Mouse (Mus musculus) neural tube, embryonic 12.5 days (tissue): ENCODE data around the gene Fxr2. TPM values are rescaled to one million over a fixed set of nuclear protein-coding genes. Genes with fewer than 3 reads are reported as not detected.

ENCODE experiments used
- ATAC-seq: fragments of 200-750 bp; cut with Nextera tagmentation; 2 replicates; pipeline ENCODE4 v1.8.0; 2017; ENCODE audit warnings: low read depth, mild to moderate bottlenecking, moderate TSS enrichment, moderate library complexity; ENCODE audit not compliant: low FRiP score
- H3K27ac ChIP-seq: fragments of 300-500 bp; sonication (generic); 2 replicates; pipeline ENCODE4 v1.5.1; 2016
- H3K27me3 ChIP-seq: fragments of 300-500 bp; sonication (generic); replicated peaks from 2 replicates; pipeline ENCODE4 v1.6.1; 2016; ENCODE audit warnings: mild to moderate bottlenecking
- H3K36me3 ChIP-seq: fragments of 300-500 bp; sonication (generic); 2 replicates; pipeline ENCODE4 v1.6.1; 2016; ENCODE audit warnings: mild to moderate bottlenecking
- H3K4me1 ChIP-seq: fragments of 300-500 bp; sonication (generic); 2 replicates; pipeline ENCODE4 v1.6.1; 2016
- H3K4me2 ChIP-seq: fragments of 300-500 bp; sonication (generic); replicated peaks from 2 replicates; pipeline ENCODE4 v1.6.1; 2016; ENCODE audit warnings: mild to moderate bottlenecking
- H3K4me3 ChIP-seq: fragments of 300-500 bp; sonication (generic); 2 replicates; pipeline ENCODE4 v1.5.1; 2016
- H3K9ac ChIP-seq: fragments of 300-500 bp; sonication (generic); 2 replicates; pipeline ENCODE4 v1.6.1; 2016; ENCODE audit warnings: mild to moderate bottlenecking
- H3K9me3 ChIP-seq: fragments of 300-500 bp; sonication (generic); 2 replicates; pipeline ENCODE4 v1.6.1; 2016; ENCODE audit warnings: mild to moderate bottlenecking
- WGBS: fragments of 180-500 bp; shearing (Covaris S2); methylation state at CpG from one replicate; pipeline ENCODE4 v1.1.7; 2016; 5-methylcytosine and 5-hydroxymethylcytosine counted together
- polyA plus RNA-seq: library from polyadenylated mRNA; unstranded; fragments of >200 nt; fragmentation: Nextera tagmentation; extraction: Ambion mirVana; gene quantifications from 2 replicates; pipeline ENCODE4 v1.2.1, GENCODE M21; 2016

Gene Fxr2
- polyA plus RNA-seq, 1 experiment from 2014 or later, result 71.5 TPM

GRCm38 (mm10) chr11:69681314-69682208 lies 48.8 kb downstream of the Fxr2 start, which contains the start of gene Senp3:
Senp3 (minus strand) TSS chr11:69682084.
- Histone ChIP-seq H3K36me3 (peaks cover 34% of the 10 kb centered on the region), H3K27me3 (no peaks in the 10 kb centered on the region), H3K9me3 (no peaks in the 10 kb centered on the region), H3K27ac (peak within 1 kb of the TSS; percentile 48), H3K4me2 (peak within 1 kb of the TSS; percentile 94), H3K9ac (peak within 1 kb of the TSS; percentile 81), H3K4me3 (peak within 1 kb of the TSS; percentile 81), H3K4me1 (peaks cover 23% of the 10 kb centered on the region)
- WGBS, result under 1% methylated on average over 80 of the region's 80 CpGs
- ATAC-seq, result peak; percentile 95

- Histone ChIP-seq H3K27ac (peak overlapping the region; percentile 48), H3K27me3 (no peaks in the 10 kb centered on the region), H3K4me2 (peak overlapping the region; percentile 94), H3K9ac (peak overlapping the region; percentile 81), H3K4me3 (peak overlapping the region; percentile 81), H3K9me3 (no peaks in the 10 kb centered on the region), H3K4me1 (peaks cover 23% of the 10 kb centered on the region), H3K36me3 (peaks cover 28% of the 10 kb centered on the region)
- WGBS, result 26% methylated on average over 24 of the region's 24 CpGs
- peak; percentile 19 for ATAC-seq
Measured at GRCm38 (mm10) chr11:69682209-69682839, 49.5 kb downstream of the Fxr2 start.

GRCm38 (mm10) chr11:69682840-69683533 lies 50.2 kb downstream of the Fxr2 start:
- Histone ChIP-seq H3K9me3 (no peaks in the 10 kb centered on the region), H3K27ac (no peak overlapping the region), H3K4me1 (peaks cover 23% of the 10 kb centered on the region), H3K27me3 (no peaks in the 10 kb centered on the region), H3K9ac (no peak overlapping the region), H3K36me3 (peaks cover 22% of the 10 kb centered on the region), H3K4me2 (peak overlapping the region; percentile 94), H3K4me3 (no peak overlapping the region)
- ATAC-seq, result no peak
- 28% methylated on average over 12 of the region's 12 CpGs for WGBS

- Histone ChIP-seq H3K9ac (no peak overlapping the region), H3K27ac (no peak overlapping the region), H3K9me3 (no peaks in the 10 kb centered on the region), H3K36me3 (peaks cover 17% of the 10 kb centered on the region), H3K4me1 (peaks cover 23% of the 10 kb centered on the region), H3K27me3 (no peaks in the 10 kb centered on the region), H3K4me2 (no peak overlapping the region), H3K4me3 (no peak overlapping the region)
- WGBS, result 88% methylated on average over 7 of the region's 7 CpGs
- no peak for ATAC-seq
Measured at GRCm38 (mm10) chr11:69683576-69683975, 50.8 kb downstream of the Fxr2 start.

GRCm38 (mm10) chr11:69684128-69684745 lies 51.4 kb downstream of the Fxr2 start:
- Histone ChIP-seq H3K27ac (no peak overlapping the region), H3K4me2 (no peak overlapping the region), H3K4me1 (peaks cover 23% of the 10 kb centered on the region), H3K27me3 (no peaks in the 10 kb centered on the region), H3K36me3 (peaks cover 10% of the 10 kb centered on the region), H3K9ac (no peak overlapping the region), H3K4me3 (no peak overlapping the region), H3K9me3 (no peaks in the 10 kb centered on the region)
- ATAC-seq, result no peak
- WGBS, result 83% methylated on average over 12 of the region's 12 CpGs

- no peak for ATAC-seq
- Histone ChIP-seq H3K9ac (no peak overlapping the region), H3K27me3 (no peaks in the 10 kb centered on the region), H3K36me3 (peaks cover 6% of the 10 kb centered on the region), H3K4me1 (peaks cover 18% of the 10 kb centered on the region), H3K4me3 (no peak overlapping the region), H3K4me2 (no peak overlapping the region), H3K27ac (no peak overlapping the region), H3K9me3 (no peaks in the 10 kb centered on the region)
- 80% methylated on average over 6 of the region's 6 CpGs for WGBS
Measured at GRCm38 (mm10) chr11:69684936-69685335, 52.1 kb downstream of the Fxr2 start.

GRCm38 (mm10) chr11:69685526-69686148 lies 52.8 kb downstream of the Fxr2 start, which contains the start of gene Tnfsf13:
Tnfsf13 (minus strand) TSS chr11:69685784.
- Histone ChIP-seq H3K4me3 (no peak within 1 kb of the TSS), H3K4me1 (peaks cover 11% of the 10 kb centered on the region), H3K9me3 (no peaks in the 10 kb centered on the region), H3K9ac (no peak within 1 kb of the TSS), H3K4me2 (no peak within 1 kb of the TSS), H3K27me3 (no peaks in the 10 kb centered on the region), H3K27ac (no peak within 1 kb of the TSS), H3K36me3 (no peaks in the 10 kb centered on the region)
- WGBS, result 79% methylated on average over 10 of the region's 10 CpGs
- ATAC-seq, result no peak

GRCm38 (mm10) chr11:69686377-69686776 lies 53.6 kb downstream of the Fxr2 start:
- H3K27me3 ChIP-seq, result no peaks in the 10 kb centered on the region
- H3K9ac ChIP-seq, result no peak overlapping the region
- no peak overlapping the region for H3K4me3 ChIP-seq
- no peak for ATAC-seq
- no peaks in the 10 kb centered on the region for H3K36me3 ChIP-seq
- no peak overlapping the region for H3K27ac ChIP-seq
- no peak overlapping the region for H3K4me2 ChIP-seq
- no peaks in the 10 kb centered on the region for H3K9me3 ChIP-seq
- 28% methylated on average over 4 of the region's 4 CpGs for WGBS
- peaks cover 5% of the 10 kb centered on the region for H3K4me1 ChIP-seq

GRCm38 (mm10) chr11:69687061-69687460 lies 54.3 kb downstream of the Fxr2 start:
- Histone ChIP-seq H3K9ac (no peak overlapping the region), H3K4me1 (peaks cover 5% of the 10 kb centered on the region), H3K27me3 (no peaks in the 10 kb centered on the region), H3K9me3 (no peaks in the 10 kb centered on the region), H3K4me2 (no peak overlapping the region), H3K36me3 (no peaks in the 10 kb centered on the region), H3K27ac (no peak overlapping the region), H3K4me3 (no peak overlapping the region)
- ATAC-seq, result no peak
- 65% methylated on average over 5 of the region's 5 CpGs for WGBS

GRCm38 (mm10) chr11:69689891-69690290 lies 57.1 kb downstream of the Fxr2 start:
- Histone ChIP-seq H3K27me3 (0 out of 2 replicates have a peak, but pooled peaks cover 2% of the 10 kb centered on the region), H3K9me3 (no peaks in the 10 kb centered on the region), H3K4me3 (no peak overlapping the region), H3K4me1 (0 out of 2 replicates have a peak, but pooled peaks cover 1% of the 10 kb centered on the region), H3K27ac (no peak overlapping the region), H3K36me3 (no peaks in the 10 kb centered on the region), H3K9ac (no peak overlapping the region), H3K4me2 (no peak overlapping the region)
- 87% methylated on average over 1 of the region's 1 CpGs for WGBS
- ATAC-seq, result no peak

GRCm38 (mm10) chr11:69692196-69692811 lies 59.5 kb downstream of the Fxr2 start:
- no peaks in the 10 kb centered on the region for H3K36me3 ChIP-seq
- ATAC-seq, result no peak
- no peaks in the 10 kb centered on the region for H3K9me3 ChIP-seq
- no peak overlapping the region for H3K4me3 ChIP-seq
- H3K4me2 ChIP-seq, result no peak overlapping the region
- no peak overlapping the region for H3K27ac ChIP-seq
- H3K27me3 ChIP-seq, result 0 out of 2 replicates have a peak, but pooled peaks cover 2% of the 10 kb centered on the region
- H3K9ac ChIP-seq, result no peak overlapping the region
- WGBS, result 80% methylated on average over 9 of the region's 9 CpGs
- peaks cover 13% of the 10 kb centered on the region for H3K4me1 ChIP-seq
